Mouse (Mus musculus): Measurements from ENCODE around the gene Clock.

Clock gene

DNA sequence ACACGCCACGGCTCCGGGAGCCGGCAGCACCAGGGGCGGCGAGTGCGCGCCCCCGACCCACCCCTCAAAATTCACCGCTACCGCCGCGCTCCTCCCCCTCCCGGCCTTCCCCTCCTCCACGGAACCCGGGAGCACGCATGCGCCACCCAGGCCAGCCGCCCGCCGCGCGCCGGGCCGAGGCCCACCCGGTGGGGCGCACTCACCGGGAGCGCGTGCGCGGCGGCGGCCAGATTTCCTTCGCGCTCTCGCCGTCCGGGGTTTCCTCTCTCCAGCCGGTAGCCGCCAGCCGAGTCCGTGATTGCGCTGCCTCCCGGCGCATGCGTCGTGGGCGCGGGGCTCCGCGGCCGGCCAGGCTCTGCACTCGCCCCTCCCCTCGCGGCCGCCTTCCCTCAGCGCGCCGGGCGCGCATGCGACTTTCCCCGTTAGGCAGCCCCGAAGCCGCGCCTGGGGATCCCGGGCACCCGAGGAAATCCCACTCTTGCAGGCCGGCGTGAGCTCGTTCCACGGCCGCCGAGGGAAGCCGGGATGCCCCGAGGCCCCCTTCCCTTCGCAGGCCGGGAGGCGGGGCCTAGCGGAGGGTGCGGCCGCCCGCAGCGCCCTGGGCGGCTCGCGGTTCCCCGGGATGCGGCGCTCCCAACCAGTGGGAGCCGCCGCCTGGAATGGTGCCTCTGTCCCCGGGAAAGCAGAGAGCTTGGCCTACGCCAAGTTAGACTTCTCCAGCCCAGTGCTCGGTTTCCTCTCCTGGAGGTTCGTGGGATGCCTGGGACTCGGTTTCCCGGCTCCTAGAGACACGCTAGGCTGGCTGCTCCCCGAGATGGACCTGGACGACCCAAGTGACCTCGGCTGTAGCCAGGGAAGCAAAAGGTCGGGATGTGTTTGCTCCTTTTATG is at the start of gene Clock:
Gene Clock, minus strand, starts transcription at position 341 of the 890 bp plus-strand sequence.
- DNase-seq, result peak; percentile 99

DNA sequence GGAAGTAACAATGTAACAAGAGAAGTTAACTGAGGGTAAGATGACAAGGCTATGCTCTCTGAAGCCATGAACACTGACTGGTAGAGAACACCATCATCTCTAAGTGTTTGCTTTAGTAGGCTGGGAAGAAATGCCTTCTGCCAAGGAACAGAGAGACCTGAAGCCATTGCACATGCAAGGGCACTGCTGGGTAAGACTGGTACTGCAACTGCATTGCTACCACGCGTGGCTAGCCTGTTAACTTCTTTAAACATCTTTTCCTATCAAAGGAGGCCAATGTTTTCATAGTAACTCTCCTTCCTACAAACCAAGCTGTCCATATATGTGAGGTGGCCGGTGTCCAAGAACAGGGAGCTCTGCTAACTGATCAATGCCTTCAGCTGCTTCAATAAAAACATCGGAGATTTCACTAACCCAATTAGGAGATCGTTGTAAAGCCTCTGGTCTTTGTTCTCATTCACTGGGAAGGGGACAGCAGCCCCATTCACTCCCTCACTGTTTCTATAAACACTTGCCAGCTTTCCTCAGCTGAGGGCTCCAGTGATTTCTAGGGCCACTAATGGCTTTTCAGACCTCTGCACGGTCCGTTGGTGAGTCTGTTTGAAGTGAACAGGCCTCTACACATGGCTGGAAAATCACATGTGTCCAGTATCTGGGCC is 47.5 kb upstream of the Clock start:
- DNase-seq, result no peak

DNA sequence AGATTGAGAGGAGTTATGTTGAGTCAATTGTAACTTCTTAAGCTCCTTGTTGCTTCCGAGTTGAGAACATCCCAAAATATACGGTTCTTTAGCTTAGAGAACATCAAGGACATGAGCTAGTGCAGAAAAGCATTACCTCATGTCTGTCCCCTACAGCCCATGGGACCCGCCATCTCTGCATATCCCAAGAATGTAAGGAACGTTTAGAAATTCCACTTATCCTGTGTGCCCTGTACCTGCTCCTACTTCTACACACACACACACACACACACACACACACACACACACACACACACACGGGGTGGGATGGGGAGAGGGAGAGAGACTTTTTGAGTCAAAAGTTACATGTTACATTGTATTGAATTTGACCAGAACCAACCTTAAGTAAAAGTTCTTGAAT is 46.9 kb upstream of the Clock start:
- no peak for DNase-seq

DNA sequence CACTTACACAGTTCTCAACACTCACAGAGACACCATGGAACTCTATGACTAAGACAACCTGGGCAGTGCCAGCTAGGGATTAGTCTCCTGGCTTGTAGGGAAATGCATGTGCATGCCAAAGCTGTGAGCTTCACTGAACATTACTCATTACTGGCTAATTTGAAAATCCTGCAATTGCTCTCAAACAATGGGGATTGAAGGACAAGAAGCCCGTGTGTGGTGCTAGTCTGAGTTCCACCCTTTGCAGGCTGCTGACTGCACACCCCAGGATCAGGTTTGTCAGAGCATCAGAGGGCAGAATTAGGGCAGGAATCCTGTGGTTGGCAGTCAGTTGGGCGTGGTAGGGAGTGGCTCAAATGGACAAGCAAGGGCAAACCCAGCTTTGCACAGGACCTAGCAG is 41.5 kb upstream of the Clock start:
- DNase-seq, result peak; percentile 71

DNA sequence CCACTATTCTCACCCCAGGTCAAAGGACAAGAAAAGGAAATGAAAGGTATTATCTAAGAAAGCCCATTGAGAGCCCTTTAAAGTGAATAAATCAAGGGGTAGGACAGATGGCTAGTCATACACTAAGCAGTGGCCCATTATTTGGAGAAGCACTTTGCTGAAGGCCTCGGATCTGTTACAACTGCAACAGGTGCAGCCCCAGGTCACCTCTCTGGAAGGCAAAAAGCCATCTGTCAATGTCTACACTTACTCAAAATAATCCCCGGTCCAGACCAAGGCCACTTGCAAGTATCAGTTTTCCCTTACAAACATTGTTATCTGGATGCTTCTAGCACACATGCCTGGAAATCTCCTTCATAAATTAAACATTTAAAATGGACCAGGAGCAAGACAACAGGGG is 36.3 kb upstream of the Clock start:
- DNase-seq, result peak; percentile 56

DNA sequence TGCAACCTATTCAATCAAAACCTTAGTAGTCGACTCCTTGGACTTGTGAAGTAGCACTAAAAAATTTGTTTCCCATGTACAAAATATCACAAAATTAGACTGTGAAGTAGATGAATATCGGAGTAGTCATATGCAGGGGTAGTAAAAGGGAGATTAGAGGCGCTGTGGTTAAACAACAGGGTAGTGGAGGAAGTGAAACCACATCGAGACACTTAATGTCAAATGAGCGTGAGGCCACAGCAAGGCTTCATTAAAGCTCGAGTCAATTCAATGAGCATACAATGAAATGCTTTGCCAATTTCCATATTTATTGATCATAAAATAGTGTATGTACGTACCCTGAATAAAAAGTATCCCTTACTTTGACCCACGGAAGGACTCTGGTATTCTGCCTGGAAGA is 32.5 kb upstream of the Clock start:
- peak; percentile 36 for DNase-seq

DNA sequence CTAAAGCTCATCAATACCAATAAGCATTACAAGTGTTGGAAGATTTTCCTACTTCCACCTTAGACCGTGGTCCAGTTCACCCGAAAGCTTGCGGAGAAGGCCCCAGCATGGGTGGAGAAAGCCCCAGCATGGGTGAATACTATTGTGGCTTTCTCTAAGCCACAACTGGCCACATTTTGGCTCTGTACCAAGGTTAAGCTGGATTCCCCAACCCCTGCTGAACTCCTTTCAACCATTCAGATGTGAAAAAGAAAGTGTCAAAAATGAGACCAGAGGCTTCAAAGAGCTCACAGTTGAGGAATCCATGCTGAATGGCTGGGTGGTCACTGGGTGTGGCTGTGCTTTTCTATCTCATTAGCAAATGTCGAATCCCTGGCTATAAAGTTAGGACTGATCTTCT is 29.2 kb upstream of the Clock start:
- peak; percentile 54 for DNase-seq

DNA sequence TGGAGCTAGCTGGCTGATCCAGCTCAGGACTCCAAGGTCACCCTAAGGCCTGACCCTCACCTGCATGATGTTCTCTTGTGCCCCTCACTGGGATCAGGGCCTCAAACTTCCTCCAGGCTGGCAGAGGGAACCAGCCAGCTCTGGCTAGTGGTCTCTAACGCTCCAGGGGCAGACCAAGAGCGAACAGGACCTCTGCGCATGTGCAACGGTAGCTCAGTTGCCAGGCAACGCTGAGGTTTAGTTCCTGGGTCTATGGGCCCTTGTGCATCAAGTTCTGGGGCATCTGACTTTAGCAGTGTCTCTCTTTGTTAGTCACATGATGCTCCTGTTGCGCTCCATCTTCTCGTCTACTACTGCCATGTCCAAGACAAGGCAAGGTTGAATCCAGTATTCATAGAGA is 26.4 kb upstream of the Clock start, which contains the start of gene Pdcl2:
Gene Pdcl2, minus strand, starts transcription at position 204 of the 400 bp plus-strand sequence.
- peak; percentile 72 for DNase-seq

DNA sequence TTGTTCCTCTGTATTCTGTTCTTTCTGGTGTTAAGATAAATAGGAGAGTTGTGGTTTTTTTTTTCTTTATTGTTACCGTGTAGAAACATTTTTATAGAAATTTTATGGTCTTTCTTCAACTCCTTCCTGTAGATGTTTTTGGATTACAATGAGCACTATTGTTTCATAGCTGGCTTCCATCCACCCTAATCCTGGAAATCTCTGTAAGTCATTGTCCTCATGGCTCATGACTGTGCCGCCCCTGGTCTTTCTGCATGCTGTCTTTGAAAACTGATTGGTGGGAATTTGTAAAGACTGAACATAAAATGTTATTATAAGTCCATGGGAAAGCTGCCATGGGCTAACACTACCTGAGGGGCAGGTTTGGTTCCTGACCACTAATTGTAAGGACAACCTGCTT is 22.7 kb upstream of the Clock start:
- no peak for DNase-seq

DNA sequence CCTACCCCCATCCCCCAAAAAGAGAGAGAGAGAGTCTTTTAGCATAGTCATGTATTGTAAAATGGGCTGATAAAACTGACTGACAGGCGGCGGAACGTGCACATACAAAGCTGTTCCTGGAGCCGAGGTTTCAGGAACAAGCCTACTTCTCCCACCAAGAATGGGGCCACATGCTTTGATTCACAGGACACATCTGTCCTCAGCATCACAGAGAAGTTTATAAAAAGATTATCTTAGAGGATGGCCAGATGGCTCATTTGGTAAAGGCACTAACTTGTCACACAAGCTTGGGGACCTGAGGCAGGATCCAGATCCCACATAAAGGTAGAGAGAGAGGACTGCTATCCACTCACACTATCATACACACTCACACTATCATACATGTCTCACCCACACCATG is 20.5 kb upstream of the Clock start:
- no peak for DNase-seq

DNA sequence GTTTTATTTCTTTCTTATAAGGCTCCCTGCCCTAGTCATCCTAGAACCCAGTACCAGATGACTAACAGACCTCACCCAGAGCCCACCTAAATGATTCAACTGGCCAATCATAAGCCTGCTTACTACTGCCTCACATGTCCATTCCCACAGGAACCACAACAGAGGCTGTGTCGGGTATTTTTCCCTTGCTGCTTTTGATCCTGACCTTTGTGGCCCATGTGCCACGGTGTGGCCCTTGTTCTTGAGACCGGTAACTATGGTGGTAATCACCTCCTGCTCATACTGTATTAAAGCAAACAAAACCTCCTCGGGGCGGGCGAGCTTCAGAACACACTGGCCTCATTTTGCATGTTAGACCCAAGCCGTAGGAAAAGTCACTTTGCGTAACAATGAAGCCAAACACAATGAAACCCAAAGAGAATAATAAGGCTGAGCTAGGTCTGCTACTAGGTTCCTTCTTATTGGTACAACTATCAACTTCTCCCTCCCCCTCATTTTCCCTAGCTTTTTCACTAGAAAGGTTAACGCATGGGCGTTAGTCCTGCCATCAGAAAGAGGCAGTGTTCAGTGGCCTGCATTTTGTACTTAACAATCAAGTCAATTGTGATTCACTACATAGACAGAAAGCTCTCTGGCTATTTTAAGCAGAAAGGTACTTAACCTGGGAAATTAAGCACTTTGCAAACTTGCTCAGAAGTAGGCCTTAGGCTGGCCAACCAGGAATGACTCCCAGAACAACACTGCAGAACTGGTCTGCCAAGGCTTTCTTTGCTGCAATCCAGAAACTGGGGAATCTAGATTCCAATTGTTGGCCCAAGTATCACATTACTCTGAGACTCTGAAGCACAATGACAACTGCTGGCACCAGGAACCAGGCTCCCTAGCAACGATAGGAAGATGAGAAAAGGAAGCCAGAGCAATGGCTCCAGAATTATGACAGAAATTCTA is 16.9 kb upstream of the Clock start:
- DNase-seq, result peak; percentile 79

DNA sequence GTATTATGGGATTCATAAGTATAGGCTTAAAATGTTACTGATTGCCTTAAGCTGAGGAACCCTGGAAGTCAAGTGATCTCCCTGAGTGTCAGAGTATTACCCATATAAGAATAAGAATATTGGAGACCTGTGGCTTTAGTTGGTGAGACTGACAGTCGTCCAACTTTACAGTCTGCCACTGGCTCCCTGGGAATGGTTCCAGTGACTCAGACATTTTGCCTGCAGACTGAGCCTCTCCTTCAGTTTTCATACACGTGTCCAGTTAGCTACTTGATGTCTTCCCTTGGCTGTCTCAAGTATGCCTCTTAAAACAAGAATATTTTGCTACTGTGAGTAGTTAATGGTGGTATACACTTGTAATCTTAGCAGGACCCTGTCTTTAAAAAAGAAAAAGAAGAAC is 3.6 kb upstream of the Clock start:
- DNase-seq, result no peak

DNA sequence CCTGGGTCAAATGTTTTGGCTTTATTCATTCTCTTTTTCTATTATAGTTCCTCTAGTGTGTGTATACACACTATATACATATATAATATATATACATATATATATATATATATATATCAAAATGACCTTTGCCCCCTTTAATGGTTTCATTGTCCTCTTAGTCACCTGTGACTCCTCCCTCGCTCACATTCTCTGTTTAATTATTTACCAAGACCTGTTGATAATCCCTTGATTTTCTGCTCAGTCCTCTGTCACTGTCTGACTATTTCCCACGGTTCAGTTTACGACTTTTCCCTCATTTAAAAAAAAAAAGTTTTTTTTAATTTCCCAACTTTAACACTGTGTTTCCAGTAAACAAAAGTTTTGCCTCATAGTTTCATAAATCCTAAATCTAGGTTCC is 1.7 kb upstream of the Clock start:
- no peak for DNase-seq

DNA sequence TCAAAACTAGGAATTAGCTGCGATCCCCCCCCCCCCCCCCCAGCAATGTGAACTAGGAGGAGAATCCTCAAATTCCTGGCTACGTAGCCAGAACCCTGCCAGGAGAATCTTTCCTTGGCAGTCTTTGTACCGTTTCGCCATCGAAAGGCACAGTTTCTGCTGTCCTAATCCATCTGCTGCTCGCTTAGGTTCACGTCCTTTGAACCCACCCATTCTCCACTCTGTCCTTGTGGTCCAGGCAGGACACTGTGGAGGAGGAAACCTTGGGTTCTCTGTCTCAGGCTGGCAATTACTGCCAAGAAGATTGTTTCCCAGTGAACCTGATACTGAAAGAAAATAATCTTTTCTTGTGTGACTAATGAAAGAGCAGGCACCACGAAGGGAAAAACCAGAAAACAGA is 1.0 kb upstream of the Clock start:
- no peak for DNase-seq

DNA sequence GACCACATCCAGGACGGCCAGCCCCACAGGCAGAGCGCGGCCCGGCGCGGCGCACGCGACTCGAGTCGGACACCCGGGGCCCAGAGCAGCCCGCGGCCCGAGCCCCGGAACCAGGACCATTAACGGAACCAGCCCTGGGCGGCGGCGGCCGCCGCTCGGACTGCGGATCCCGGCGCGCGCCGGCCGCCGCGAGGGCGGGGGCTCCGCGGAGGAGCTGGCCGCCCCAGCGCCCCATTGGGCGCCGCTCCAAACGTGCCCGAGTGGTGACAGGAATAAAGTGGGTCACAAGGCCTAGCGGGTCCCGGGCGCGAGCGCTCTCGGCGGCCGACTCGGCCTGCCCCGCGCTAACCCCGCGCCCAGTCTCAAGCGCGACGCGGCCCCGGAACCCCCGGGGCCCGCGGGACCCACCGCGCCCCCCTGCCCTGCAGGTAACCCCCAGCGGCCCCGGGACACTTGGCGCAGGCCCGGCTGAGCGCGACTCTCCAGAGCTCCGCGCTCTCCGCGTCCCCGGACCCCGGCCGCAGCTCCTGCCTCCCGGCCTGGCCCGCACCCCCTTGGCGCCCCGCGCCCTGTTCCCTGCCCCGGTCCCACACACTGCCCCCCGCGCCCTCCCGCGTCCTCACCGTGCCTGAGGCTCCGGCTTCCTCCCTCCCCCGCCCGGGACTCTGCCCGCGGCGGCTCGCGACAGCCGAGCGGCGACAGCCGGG is 694 bp downstream of the Clock start:
- DNase-seq, result peak; percentile 98

DNA sequence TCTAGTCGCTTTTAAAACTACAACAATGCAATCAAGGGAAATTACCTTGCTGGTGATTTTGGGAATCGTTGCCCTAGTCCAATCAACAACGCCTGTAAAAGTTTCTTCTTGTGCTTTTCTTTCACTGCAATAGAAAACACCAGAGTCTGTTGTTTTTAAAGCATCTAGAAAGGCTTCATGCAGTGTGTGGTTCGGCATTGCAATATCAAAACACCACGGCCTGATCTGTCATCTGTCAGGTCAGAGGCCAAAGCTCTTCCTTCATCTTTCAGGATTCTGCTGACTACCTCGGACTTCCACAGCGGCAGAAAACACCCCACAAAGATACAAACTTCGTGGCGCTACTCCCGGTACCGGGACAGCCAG is 1.2 kb downstream of the Clock start:
- no peak for DNase-seq

DNA sequence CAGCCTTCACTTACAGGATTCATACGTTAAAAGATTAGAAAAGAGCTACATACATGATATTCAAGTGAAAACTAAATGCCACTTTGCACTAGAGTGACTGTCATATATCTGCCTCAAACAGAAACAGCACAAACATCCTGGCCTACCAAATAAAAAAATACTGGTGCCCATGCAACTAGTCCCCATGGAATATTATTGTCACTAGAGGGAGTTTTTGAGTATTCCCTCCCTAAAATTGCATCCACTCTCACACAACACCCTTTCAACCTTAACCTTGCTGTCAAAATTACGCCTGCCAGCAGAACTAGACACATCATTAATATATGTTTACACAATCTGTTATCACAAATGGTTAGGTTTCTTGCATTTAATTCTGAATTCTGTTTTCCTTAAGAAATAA is 2.6 kb downstream of the Clock start:
- no peak for DNase-seq

DNA sequence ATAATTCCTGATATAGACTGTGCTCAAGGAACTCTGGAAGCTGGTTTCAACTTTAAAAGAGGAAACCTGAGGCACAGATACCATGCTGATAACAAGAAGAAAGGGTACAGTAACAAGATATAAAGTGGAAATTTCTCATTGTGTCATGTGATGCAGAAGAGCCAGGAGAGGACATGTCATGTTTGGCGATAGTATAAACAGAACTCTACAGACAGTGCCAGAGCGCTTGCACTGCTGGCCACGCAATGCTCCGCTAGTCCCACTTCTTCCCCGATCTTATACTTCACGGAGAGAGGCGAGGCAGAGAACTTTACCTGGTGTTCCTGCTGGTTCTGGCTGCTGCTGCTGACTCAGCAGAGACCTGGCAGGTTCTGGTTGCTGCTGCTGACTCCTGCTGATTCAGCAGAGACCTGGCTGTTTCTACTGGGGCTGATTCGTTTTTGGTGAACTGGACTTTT is 15.3 kb downstream of the Clock start:
- peak; percentile 68 for DNase-seq

DNA sequence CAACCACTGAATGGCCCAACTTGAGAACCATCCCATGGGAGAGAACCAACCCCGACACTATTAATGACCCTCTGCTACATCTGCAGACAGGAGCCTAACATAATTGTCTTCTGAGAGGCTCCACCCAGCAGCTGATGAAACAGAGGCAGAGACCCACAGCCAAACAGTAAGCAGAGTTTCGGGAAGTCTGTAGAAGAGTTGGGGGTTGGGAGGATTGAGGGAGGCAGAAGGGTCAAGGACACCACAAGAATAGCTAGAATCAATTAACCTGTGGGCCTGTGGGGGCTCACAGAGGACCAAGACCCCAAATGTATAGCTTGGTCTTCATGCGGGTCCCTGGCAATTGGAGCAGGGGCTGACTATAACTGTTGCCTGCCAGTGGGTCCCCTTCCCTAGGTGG is 16.3 kb downstream of the Clock start:
- DNase-seq, result peak; percentile 85

DNA sequence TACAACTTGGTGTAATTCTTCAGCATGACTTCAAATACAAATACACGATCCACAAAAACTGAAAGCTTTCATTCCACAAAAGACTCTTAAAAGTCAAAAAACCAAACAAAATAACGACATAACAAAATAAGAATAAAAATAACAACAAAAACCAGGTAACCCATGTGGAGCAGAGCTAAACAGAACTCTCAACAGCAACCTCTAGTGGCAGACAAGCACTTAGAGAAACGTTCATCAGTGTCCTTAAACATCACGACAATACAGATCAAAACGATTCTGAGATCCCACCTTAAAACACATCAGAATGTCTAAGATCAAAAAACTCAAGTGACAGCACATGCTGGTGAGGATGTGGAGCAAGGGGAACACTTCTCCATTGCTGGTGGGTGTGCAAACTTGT is 17.5 kb downstream of the Clock start:
- DNase-seq, result no peak

DNA sequence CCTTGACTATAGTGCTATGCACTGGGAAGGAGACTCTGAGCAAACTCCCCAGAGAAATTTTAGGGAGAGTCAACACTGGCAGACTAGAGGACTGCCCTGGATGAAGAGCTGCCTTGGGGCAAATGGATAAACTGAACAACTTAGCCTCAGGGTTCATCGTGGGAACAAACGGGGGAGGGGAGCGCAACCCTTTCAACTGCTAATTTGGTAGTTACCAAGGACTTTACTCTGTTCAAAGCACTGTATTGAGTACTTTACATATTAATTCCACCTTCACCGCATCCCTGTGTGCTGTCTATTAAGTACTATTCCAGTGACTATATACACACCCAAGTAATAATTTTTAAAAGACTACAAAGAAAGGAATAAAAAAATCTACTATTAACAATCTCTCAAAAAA is 18.9 kb downstream of the Clock start:
- DNase-seq, result peak; percentile 76

DNA sequence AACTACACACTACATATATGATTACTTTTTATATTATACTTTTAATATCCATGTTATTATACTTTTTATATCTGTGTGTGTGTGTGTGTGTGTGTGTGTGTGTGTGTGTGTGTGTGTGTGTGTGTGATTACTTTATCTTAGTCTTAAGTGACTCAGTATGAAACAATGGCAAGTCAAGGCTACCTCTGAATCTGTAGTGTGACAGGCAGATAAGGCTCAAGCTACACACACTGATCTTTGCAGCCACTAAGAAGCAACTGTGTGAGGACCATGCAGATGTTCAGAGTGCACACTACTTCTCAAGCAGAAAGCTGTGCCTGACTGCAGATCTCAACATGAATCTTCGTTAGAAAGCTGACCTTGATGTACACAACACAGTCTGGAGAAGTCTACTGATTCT is 20.7 kb downstream of the Clock start:
- no peak for DNase-seq

DNA sequence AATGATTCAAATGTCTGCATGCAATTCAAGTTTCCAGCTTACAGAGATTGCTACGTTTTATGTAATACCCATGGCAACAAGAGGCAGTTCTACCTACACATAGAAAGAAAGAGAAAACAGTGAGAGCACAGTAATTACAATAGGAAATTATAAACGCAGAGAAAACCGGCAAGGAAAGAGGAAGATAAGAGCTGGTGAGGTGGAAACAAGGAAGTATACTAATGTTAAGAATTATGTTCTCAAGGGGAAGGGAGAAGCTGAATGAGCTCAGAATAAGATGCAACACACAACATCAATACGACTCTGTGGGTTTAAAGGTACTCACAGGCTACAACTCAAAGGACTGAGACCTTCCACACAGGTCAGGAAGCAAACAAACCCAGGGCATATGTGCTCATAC is 29.6 kb downstream of the Clock start:
- no peak for DNase-seq

Measured in heart, adult 11 months (tissue).